Mouse (Mus musculus): ENCODE data around the gene Dnaaf1. TPM values are rescaled to one million over a fixed set of nuclear protein-coding genes. Genes with fewer than 3 reads are reported as not detected.

Gene Dnaaf1
- polyA plus RNA-seq, 1 experiment: not detected

DNA sequence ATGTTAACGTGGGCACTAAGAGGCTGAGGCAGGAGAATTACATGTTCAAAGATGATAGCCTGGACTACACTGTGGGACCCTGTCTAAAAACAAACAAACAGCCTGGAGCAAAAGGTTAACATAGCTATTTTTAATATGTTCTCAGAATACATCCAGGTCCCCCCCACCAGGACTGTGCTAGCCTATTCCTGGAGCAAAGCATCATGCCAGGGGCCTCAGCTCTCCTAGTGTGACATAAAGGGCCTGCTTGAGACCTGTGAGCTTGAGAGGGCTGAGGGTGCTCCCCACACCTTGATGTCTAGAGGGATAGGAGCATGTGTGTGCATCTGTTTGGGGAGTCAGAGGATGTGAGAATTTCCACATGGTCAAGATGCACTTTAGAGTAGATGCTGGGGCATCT is 48.7 kb downstream of the Dnaaf1 start:
- WGBS: 81% methylated on average over 1 of the region's 1 CpGs
- TF ChIP-seq POLR2A (IDR thresholded peaks at IDR 0.05; ENCODE audit: insufficient read depth, low read depth, low read length) (no peak), CTCF (IDR thresholded peaks at IDR 0.05; ENCODE audit: insufficient read depth, low read depth, low read length) (no peak)
- H3K27ac ChIP-seq (ENCODE audit: insufficient read depth, low read depth, low read length): no peak overlapping the region
- no peaks in the 10 kb centered on the region for H3K4me1 ChIP-seq (ENCODE audit: control insufficient read depth, insufficient read depth, low read length)
- H3K4me3 ChIP-seq (ENCODE audit: insufficient read depth, low read depth, low read length): no peak overlapping the region

DNA sequence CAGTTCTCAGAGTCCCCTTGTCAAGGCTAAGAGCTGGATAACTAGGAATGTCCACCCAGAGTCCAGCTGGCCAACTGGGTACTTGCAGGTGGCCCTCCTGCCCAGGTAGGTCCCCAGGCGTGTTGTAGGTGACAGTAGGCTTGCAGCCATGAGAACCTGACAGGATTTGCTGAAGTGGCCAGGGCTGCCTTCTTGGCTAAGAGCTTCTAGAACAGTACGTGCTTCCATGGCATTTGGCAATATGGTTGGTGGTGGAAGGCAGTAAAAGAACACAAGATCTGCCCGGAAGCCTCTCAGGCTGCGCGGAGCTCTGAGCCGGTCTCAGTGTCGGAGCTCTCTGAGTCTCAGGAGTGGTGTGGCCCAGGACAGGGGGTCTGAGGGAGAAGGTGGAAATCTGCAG is 49.9 kb downstream of the Dnaaf1 start:
- WGBS: 88% methylated on average over 7 of the region's 7 CpGs
- TF ChIP-seq CTCF (IDR thresholded peaks at IDR 0.05; ENCODE audit: insufficient read depth, low read depth, low read length) (no peak), POLR2A (IDR thresholded peaks at IDR 0.05; ENCODE audit: insufficient read depth, low read depth, low read length) (no peak)
- no peaks in the 10 kb centered on the region for H3K4me1 ChIP-seq (ENCODE audit: control insufficient read depth, insufficient read depth, low read length)
- no peak overlapping the region for H3K4me3 ChIP-seq (ENCODE audit: insufficient read depth, low read depth, low read length)
- H3K27ac ChIP-seq (ENCODE audit: insufficient read depth, low read depth, low read length): no peak overlapping the region

DNA sequence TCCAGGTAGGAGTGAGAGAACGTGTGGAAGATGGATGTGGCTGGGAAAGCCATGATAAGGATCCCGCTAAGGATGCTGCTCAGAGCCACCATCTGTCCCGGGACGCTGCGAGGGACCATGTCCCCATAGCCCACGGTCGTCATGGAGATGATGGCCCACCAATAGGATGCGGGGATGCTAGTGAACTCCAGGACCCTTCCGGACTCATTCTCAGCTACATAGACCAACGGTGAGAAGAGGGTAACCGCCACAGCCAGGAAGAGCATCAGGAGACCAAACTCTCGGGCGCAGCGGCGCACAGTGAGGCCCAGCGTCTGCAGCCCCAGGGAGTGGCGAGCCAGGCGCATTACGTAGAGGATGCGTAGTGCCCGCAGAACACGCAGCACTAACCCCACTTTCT is 50.8 kb downstream of the Dnaaf1 start:
- Histone ChIP-seq H3K4me1 (ENCODE audit: control insufficient read depth, insufficient read depth, low read length) (no peaks in the 10 kb centered on the region), H3K27ac (ENCODE audit: insufficient read depth, low read depth, low read length) (no peak overlapping the region), H3K4me3 (ENCODE audit: insufficient read depth, low read depth, low read length) (no peak overlapping the region)
- TF ChIP-seq CTCF (IDR thresholded peaks at IDR 0.05; ENCODE audit: insufficient read depth, low read depth, low read length): no peak
- TF ChIP-seq POLR2A (IDR thresholded peaks at IDR 0.05; ENCODE audit: insufficient read depth, low read depth, low read length): no peak
- 89% methylated on average over 22 of the region's 22 CpGs for WGBS

DNA sequence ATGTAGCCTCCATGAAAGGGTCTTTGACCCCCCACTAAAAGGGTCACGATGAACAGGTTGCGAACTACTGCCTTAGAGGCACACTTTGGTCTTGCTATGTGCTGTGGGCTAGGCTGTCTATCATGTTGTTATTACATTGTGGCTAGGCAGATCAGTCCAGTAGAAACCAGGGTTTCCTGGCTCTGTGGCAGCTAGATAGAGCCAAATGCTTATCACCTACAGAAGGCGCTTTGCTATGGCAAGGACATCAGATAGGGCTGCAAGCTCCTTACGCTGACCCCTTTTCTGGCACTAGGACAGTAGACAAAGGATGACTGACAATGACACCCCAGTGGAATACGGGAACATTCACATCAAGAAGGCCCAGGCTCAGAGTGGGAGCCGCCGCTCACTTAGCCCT is 52.2 kb downstream of the Dnaaf1 start:
- Histone ChIP-seq H3K4me1 (ENCODE audit: control insufficient read depth, insufficient read depth, low read length) (no peaks in the 10 kb centered on the region), H3K4me3 (ENCODE audit: insufficient read depth, low read depth, low read length) (no peak overlapping the region), H3K27ac (ENCODE audit: insufficient read depth, low read depth, low read length) (no peak overlapping the region)
- WGBS: 92% methylated on average over 7 of the region's 7 CpGs
- TF ChIP-seq CTCF (IDR thresholded peaks at IDR 0.05; ENCODE audit: insufficient read depth, low read depth, low read length): no peak
- TF ChIP-seq POLR2A (IDR thresholded peaks at IDR 0.05; ENCODE audit: insufficient read depth, low read depth, low read length): no peak

DNA sequence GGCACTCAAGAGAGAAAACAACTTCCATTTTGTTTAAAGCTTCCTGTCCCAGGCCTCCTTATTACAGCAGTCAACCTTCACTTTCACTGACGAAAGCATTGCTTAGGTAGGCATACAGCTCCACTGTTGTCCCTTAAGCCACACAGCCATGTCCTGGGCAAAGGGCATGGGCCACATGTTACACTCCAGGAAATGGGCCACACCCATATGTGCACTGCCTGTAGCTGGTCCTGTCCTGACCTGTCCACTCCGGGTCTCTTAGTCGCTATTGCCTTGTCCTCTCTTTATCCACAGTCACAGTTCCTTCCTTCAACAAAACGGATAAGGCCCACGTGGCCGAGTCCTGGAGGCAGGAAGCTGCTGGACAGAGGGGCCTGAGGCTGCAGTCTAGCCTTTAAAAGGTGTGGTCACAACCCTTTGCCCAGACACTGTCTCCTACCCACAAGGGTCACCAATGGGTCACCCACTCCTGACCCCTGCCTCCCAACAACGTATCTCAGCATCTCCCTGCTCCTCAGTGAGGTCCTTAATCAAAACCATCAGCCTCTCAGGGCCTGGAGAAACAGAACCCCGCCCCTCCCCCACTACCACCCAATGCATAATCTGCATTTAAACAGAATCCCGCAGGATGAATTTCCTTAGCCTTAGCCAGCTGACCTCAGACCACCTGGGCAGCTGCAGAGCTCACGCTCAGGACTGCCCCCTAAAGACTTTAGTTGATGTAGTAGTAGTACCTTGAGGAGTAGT is 52.8 kb downstream of the Dnaaf1 start:
- TF ChIP-seq CTCF (IDR thresholded peaks at IDR 0.05; ENCODE audit: insufficient read depth, low read depth, low read length) (no peak), POLR2A (IDR thresholded peaks at IDR 0.05; ENCODE audit: insufficient read depth, low read depth, low read length) (no peak)
- no peaks in the 10 kb centered on the region for H3K4me1 ChIP-seq (ENCODE audit: control insufficient read depth, insufficient read depth, low read length)
- no peak overlapping the region for H3K4me3 ChIP-seq (ENCODE audit: insufficient read depth, low read depth, low read length)
- no peak overlapping the region for H3K27ac ChIP-seq (ENCODE audit: insufficient read depth, low read depth, low read length)
- WGBS: 62% methylated on average over 10 of the region's 10 CpGs

DNA sequence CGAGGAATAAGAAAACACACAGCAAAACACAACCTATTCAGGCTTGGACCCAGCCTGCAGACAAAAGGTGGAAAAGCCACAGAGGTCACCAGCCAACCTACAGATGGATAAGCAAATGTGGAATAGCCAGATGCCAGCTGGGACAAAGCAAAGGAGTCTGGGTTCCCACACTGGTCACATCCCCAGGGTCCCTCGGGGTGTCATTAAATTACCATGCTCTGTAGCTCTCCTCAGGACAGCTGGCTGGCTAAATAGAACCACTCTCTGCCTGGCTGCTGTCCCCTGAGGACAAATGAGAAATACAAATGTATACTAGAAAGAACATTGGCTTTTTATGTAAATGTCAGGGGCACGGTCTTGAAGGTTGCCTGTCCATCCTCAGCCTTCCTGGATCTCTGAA is 55.8 kb downstream of the Dnaaf1 start:
- peaks cover 6% of the 10 kb centered on the region for H3K4me1 ChIP-seq (ENCODE audit: control insufficient read depth, insufficient read depth, low read length)
- no peak for TF ChIP-seq CTCF (IDR thresholded peaks at IDR 0.05; ENCODE audit: insufficient read depth, low read depth, low read length)
- no peak for TF ChIP-seq POLR2A (IDR thresholded peaks at IDR 0.05; ENCODE audit: insufficient read depth, low read depth, low read length)
- H3K4me3 ChIP-seq (ENCODE audit: insufficient read depth, low read depth, low read length): no peak overlapping the region
- no peak overlapping the region for H3K27ac ChIP-seq (ENCODE audit: insufficient read depth, low read depth, low read length)
- 54% methylated on average over 3 of the region's 3 CpGs for whole genome bisulfite sequencing

DNA sequence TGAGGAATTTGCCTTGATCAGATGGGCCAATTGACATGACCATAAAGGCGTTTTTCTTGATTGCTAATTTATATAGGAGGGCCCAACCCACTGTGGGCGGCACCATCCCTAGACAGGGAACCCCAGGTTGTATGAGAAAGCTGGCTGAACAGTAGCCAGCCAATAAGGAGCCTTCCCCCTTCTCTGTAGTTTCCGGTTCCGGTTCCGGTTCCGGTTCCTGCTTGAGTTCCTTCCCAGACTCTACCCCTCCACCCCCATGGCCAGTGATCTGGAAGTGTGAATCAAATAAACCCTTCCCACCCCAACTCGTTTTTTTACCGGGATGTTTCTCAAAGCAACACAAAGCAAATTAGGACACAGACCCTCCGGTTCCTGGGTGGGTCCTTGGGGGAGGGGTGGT is 57.2 kb downstream of the Dnaaf1 start:
- Histone ChIP-seq H3K4me1 (ENCODE audit: control insufficient read depth, insufficient read depth, low read length) (peaks cover 10% of the 10 kb centered on the region), H3K27ac (ENCODE audit: insufficient read depth, low read depth, low read length) (no peak overlapping the region), H3K4me3 (ENCODE audit: insufficient read depth, low read depth, low read length) (no peak overlapping the region)
- TF ChIP-seq CTCF (IDR thresholded peaks at IDR 0.05; ENCODE audit: insufficient read depth, low read depth, low read length): no peak
- no peak for TF ChIP-seq POLR2A (IDR thresholded peaks at IDR 0.05; ENCODE audit: insufficient read depth, low read depth, low read length)
- 88% methylated on average over 9 of the region's 9 CpGs for WGBS

DNA sequence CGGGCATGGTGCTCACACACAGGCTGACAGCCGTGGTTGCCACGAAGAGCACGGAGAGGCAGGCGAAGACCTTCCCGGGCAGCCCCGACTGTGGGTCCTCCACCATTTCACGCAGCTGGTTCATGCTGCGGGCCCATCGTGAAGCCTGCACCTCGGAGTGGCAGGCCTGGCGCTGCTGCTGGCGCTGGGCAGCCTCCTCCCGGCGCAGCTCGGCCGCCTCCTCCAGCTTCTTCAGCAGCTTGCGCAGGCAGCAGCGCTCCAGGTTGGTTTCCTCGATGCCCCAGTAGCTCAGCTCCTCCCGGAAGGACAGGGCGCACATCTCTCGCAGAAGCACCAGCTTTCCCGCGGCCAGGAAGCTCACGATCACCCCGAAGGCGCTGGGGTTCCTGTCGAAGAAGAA is 57.9 kb downstream of the Dnaaf1 start:
- WGBS: 56% methylated on average over 29 of the region's 29 CpGs
- no peak overlapping the region for H3K4me3 ChIP-seq (ENCODE audit: insufficient read depth, low read depth, low read length)
- H3K4me1 ChIP-seq (ENCODE audit: control insufficient read depth, insufficient read depth, low read length): peaks cover 10% of the 10 kb centered on the region
- no peak overlapping the region for H3K27ac ChIP-seq (ENCODE audit: insufficient read depth, low read depth, low read length)
- TF ChIP-seq POLR2A (IDR thresholded peaks at IDR 0.05; ENCODE audit: insufficient read depth, low read depth, low read length) (no peak), CTCF (IDR thresholded peaks at IDR 0.05; ENCODE audit: insufficient read depth, low read depth, low read length) (no peak)

DNA sequence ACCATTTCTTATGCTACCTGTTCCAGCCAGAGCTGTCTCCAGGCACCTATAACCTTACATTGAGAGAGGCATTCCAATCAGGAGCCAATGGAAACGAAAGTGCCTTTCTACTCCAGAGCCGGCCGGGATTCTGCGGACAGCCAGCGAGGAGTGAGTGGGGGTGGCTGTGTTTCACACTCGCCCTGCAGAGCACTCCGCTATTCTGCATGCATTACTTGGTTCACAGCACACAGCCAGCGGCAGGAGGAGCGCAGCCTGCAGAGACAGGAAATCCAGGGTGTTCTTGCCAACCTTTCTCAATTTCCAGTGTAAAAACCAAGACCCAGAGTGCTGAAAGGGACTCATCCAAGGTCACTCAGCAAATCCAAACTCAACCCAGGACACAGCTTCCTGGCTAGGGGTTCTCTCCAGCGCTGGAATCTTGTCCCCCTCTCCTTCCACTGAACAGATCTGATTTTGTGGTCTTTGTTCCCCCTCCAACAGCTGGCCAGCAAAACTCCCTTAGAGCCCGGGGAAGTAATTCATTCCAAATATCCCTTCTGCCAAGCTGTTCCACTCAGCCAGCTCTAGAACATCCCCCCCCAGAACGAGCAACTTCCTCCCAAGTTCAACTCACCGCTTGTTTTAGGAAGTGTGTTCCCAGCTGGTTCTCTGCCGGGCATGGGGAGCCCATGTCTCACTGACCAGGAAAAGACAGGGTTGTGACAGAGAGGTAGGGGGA is 59.7 kb downstream of the Dnaaf1 start:
- Histone ChIP-seq H3K4me3 (ENCODE audit: insufficient read depth, low read depth, low read length) (no peak overlapping the region), H3K27ac (ENCODE audit: insufficient read depth, low read depth, low read length) (no peak overlapping the region), H3K4me1 (ENCODE audit: control insufficient read depth, insufficient read depth, low read length) (peaks cover 10% of the 10 kb centered on the region)
- 28% methylated on average over 14 of the region's 14 CpGs for WGBS
- no peak for TF ChIP-seq CTCF (IDR thresholded peaks at IDR 0.05; ENCODE audit: insufficient read depth, low read depth, low read length)
- no peak for TF ChIP-seq POLR2A (IDR thresholded peaks at IDR 0.05; ENCODE audit: insufficient read depth, low read depth, low read length)
